Mouse (Mus musculus) brain, embryonic 14.5 days (tissue): ENCODE data around the gene Bcas1.

Experiments
- CTCF ChIP-seq: fragments of 200-500 bp; IDR thresholded peaks from 2 replicates; pipeline ENCODE4 v1.5.1; 2012; ENCODE audit warnings: inconsistent platforms, mild to moderate bottlenecking, moderate library complexity, borderline replicate concordance; ENCODE audit not compliant: insufficient read depth, insufficient read length; ENCODE audit errors: extremely low read depth
- POLR2A ChIP-seq: fragments of 200-500 bp; IDR thresholded peaks from 2 replicates; pipeline ENCODE4 v1.6.1; 2012; ENCODE audit warnings: mild to moderate bottlenecking, inconsistent platforms, borderline replicate concordance; ENCODE audit not compliant: poor library complexity, insufficient read depth, insufficient read length, severe bottlenecking; ENCODE audit errors: extremely low read depth

GRCm38 (mm10) chr2:170404781-170405573 lies 22.7 kb downstream of the Bcas1 start:
- TF ChIP-seq CTCF (no peak), POLR2A (no peak)
